Mouse (Mus musculus): ENCODE data around the gene Exoc3l4.

Gene Exoc3l4

GRCm38 (mm10) chr12:111416921-111417779 is at the start of gene Exoc3l4:
TSS of gene Exoc3l4 (plus strand) at chr12:111417017.
- DNase-seq (ENCODE audit: low spot score) = no peak

GRCm38 (mm10) chr12:111367065-111367464 is 49.8 kb upstream of the Exoc3l4 start:
- DNase-seq (ENCODE audit: low spot score) = no peak

- no peak for DNase-seq (ENCODE audit: low spot score)
Observed at GRCm38 (mm10) chr12:111370249-111370648, 46.6 kb upstream of the Exoc3l4 start.

- DNase-seq (ENCODE audit: low spot score) = no peak
Observed at GRCm38 (mm10) chr12:111371905-111372304, 44.9 kb upstream of the Exoc3l4 start.

- no peak for DNase-seq (ENCODE audit: low spot score)
Observed at GRCm38 (mm10) chr12:111373411-111373810, 43.4 kb upstream of the Exoc3l4 start.

- DNase-seq (ENCODE audit: low spot score) = no peak
Observed at GRCm38 (mm10) chr12:111374727-111375126, 42.1 kb upstream of the Exoc3l4 start.

- no peak for DNase-seq (ENCODE audit: low spot score)
Observed at GRCm38 (mm10) chr12:111375559-111375958, 41.3 kb upstream of the Exoc3l4 start.

- DNase-seq (ENCODE audit: low spot score) = no peak
Observed at GRCm38 (mm10) chr12:111376053-111376452, 40.8 kb upstream of the Exoc3l4 start.

GRCm38 (mm10) chr12:111376826-111377331 is 39.9 kb upstream of the Exoc3l4 start:
- no peak for DNase-seq (ENCODE audit: low spot score)

GRCm38 (mm10) chr12:111377376-111377973 is 39.3 kb upstream of the Exoc3l4 start, which contains the start of gene Cdc42bpb:
TSS of gene Cdc42bpb (minus strand) at chr12:111377718.
- peak; percentile 33 for DNase-seq (ENCODE audit: low spot score)

GRCm38 (mm10) chr12:111377986-111378490 is 38.8 kb upstream of the Exoc3l4 start:
- no peak for DNase-seq (ENCODE audit: low spot score)

- no peak for DNase-seq (ENCODE audit: low spot score)
Observed at GRCm38 (mm10) chr12:111378812-111379211, 38.0 kb upstream of the Exoc3l4 start.

GRCm38 (mm10) chr12:111385883-111386641 is 30.8 kb upstream of the Exoc3l4 start:
- no peak for DNase-seq (ENCODE audit: low spot score)

GRCm38 (mm10) chr12:111386642-111387120 is 30.1 kb upstream of the Exoc3l4 start:
- no peak for DNase-seq (ENCODE audit: low spot score)

GRCm38 (mm10) chr12:111387146-111387545 is 29.7 kb upstream of the Exoc3l4 start:
- no peak for DNase-seq (ENCODE audit: low spot score)

- DNase-seq (ENCODE audit: low spot score) = no peak
Observed at GRCm38 (mm10) chr12:111394008-111394407, 22.8 kb upstream of the Exoc3l4 start.

GRCm38 (mm10) chr12:111396997-111397396 is 19.8 kb upstream of the Exoc3l4 start:
- DNase-seq (ENCODE audit: low spot score) = no peak

- no peak for DNase-seq (ENCODE audit: low spot score)
Observed at GRCm38 (mm10) chr12:111401454-111402184, 15.2 kb upstream of the Exoc3l4 start.

GRCm38 (mm10) chr12:111404880-111405279 is 11.9 kb upstream of the Exoc3l4 start:
- no peak for DNase-seq (ENCODE audit: low spot score)

- no peak for DNase-seq (ENCODE audit: low spot score)
Observed at GRCm38 (mm10) chr12:111406622-111407021, 10.2 kb upstream of the Exoc3l4 start, which contains the start of gene Lbhd2. TSS of gene Lbhd2 (plus strand) at chr12:111406809.

GRCm38 (mm10) chr12:111409583-111409982 is 7.2 kb upstream of the Exoc3l4 start:
- DNase-seq (ENCODE audit: low spot score) = no peak
